Mouse (Mus musculus): ENCODE results near the gene Tldc2. TPM values are rescaled to one million over a fixed set of nuclear protein-coding genes. Genes with fewer than 3 reads are reported as not detected.

Gene Tldc2
- total RNA-seq, 2 experiments from 2014 or later = not detected

- DNase-seq (ENCODE audit: low spot score in 2 of 2) = no peak
These were observed 58.3 kb downstream of the Tldc2 start for GRCm38 (mm10) chr2:157145173-157145572.

Other genes with a start within 250 kb of the Tldc2 start
- gene Tgif2, start 247.0 kb upstream of the Tldc2 start, total RNA-seq (2021) = 1 to 10 TPM; 5.0 to 5.6 TPM
- gene 4930518I15Rik, start 229.1 kb upstream of the Tldc2 start, total RNA-seq (2021) = 1 to 10 TPM; 3.6 to 3.8 TPM
- gene Rab5if, start 223.9 kb upstream of the Tldc2 start, total RNA-seq (2021) = 100 to 1,000 TPM; 117 to 127 TPM
- gene Sla2, start 199.9 kb upstream of the Tldc2 start, total RNA-seq (2021) = under 1 TPM; 0.23 to 0.25 TPM
- 100 to 1,000 TPM; 360 to 416 TPM for gene Ndrg3, start 95.0 kb upstream of the Tldc2 start, total RNA-seq (2021)
- gene Dsn1, start 79.9 kb upstream of the Tldc2 start, total RNA-seq (2021) = 1 to 10 TPM; 5.2 to 8.3 TPM
- 10 to 100 TPM; 74.1 to 79.6 TPM for gene Soga1, start 7.8 kb upstream of the Tldc2 start, total RNA-seq (2021)
- gene Samhd1, start 48.2 kb downstream of the Tldc2 start, total RNA-seq (2021) = 10 to 100 TPM; 14.6 TPM
- gene Rbl1, start 117.5 kb downstream of the Tldc2 start, total RNA-seq (2021) = 1 to 10 TPM; 2.5 to 3.4 TPM
- gene Rpn2, start 192.0 kb downstream of the Tldc2 start, total RNA-seq (2021) = 100 to 1,000 TPM; 137 to 144 TPM
- gene Mroh8, start 192.5 kb downstream of the Tldc2 start, total RNA-seq (2021) = under 1 TPM; 0.25 to 0.47 TPM

Data from layer of hippocampus, postnatal 10 days (tissue).